Mouse (Mus musculus) forebrain, embryonic 16.5 days (tissue): ENCODE results near the gene Scd3. TPM values are rescaled to one million over a fixed set of nuclear protein-coding genes. Genes with fewer than 3 reads are reported as not detected.
A peak's percentile ranks its signal among the peaks of the same experiment; 100 is the strongest.

Experiments used
- ATAC-seq: fragments of 200-750 bp; cut with Nextera tagmentation; 2 replicates; pipeline ENCODE4 v1.8.0; 2017; ENCODE audit warnings: mild to moderate bottlenecking, moderate library complexity
- H3K27ac ChIP-seq: fragments of 300-500 bp; sonication (generic); 2 replicates; pipeline ENCODE4 v1.5.1; 2014; ENCODE audit warnings: low read length, control low read depth
- H3K27me3 ChIP-seq: fragments of 300-500 bp; sonication (generic); replicated peaks from 2 replicates; pipeline ENCODE4 v1.6.1; 2014; ENCODE audit warnings: low read length; ENCODE audit not compliant: control insufficient read depth, insufficient read depth
- H3K36me3 ChIP-seq: fragments of 300-500 bp; sonication (generic); 2 replicates; pipeline ENCODE4 v1.6.1; 2014; ENCODE audit not compliant: control insufficient read depth, insufficient read depth
- H3K4me1 ChIP-seq: fragments of 300-500 bp; sonication (generic); replicated peaks from 2 replicates; pipeline ENCODE4 v1.6.1; 2014; ENCODE audit warnings: low read length; ENCODE audit not compliant: control insufficient read depth, insufficient read depth
- H3K4me2 ChIP-seq: fragments of 300-500 bp; sonication (generic); 2 replicates; pipeline ENCODE4 v1.6.1; 2014; ENCODE audit warnings: mild to moderate bottlenecking, low read length, control low read depth
- H3K4me3 ChIP-seq: fragments of 300-500 bp; sonication (generic); replicated peaks from 2 replicates; pipeline ENCODE4 v1.5.1; 2014; ENCODE audit warnings: mild to moderate bottlenecking, low read length, control low read depth
- H3K9ac ChIP-seq: fragments of 300-500 bp; sonication (generic); replicated peaks from 2 replicates; pipeline ENCODE4 v1.6.1; 2014; ENCODE audit warnings: low read depth, low read length, control low read depth
- H3K9me3 ChIP-seq: fragments of 300-500 bp; sonication (generic); 2 replicates; pipeline ENCODE4 v1.6.1; 2016; ENCODE audit warnings: low read length; ENCODE audit not compliant: control insufficient read depth
- WGBS: fragments of 180-500 bp; shearing (Covaris S2); extraction: QIAGEN DNeasy Blood & Tissue Kit; methylation state at CpG from one replicate; pipeline ENCODE4 v1.1.7; 2014; 5-methylcytosine and 5-hydroxymethylcytosine counted together
- polyA plus RNA-seq: library from polyadenylated mRNA; unstranded; fragments of >200 nt; fragmentation: Nextera tagmentation; extraction: Ambion mirVana; gene quantifications from 2 replicates; pipeline ENCODE4 v1.2.1, GENCODE M21; 2015

Scd3 gene
- polyA plus RNA-seq, 1 experiment from 2014 or later = 2.1 TPM

DNA sequence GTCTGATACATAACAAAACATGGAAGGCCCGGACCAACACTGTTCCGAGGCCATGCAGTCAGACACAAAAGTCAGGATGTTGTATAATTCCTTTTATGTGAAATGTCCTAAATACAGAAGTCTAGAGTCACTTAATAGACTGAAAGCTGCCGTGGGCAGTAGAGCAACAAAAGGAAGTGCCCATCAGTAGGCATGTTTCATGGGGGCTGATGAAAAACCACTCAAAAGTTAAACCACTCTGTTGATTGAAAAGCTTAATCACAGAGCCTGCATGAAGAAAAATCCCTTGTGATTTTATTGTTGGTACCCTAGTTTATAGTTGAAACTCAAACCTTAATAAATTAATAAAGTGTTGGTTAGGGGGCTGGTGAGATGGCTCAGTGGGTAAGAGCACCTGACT is 60.5 kb downstream of the Scd3 start:
- ATAC-seq = no peak
- Histone ChIP-seq H3K4me3 (no peak overlapping the region), H3K9me3 (no peaks in the 10 kb centered on the region), H3K4me2 (no peak overlapping the region), H3K4me1 (peaks cover 8% of the 10 kb centered on the region; the same call in 1 of the 2 replicates), H3K27me3 (no peaks in the 10 kb centered on the region), H3K27ac (no peak overlapping the region), H3K36me3 (no peaks in the 10 kb centered on the region), H3K9ac (no peak overlapping the region)
- 83% methylated on average over 3 of the region's 3 CpGs for WGBS

DNA sequence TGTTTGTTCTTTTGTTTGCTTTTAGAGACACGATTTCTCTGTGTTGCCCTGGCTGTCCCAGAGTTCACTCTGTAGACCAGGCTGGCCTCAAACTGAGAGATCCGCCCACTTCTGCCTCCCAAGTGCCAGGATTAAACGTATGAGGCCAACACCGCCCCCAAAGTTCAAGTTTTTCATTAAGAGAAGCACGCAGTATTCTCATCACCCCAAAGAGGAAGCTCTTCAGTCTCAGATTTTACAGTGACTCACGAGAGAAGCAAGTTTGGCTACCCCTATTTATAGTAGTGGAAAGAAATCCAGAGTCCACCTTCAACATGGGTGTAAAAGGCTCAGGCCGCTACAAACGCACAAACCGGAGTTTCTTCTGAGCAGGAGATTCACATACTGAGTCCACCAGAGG is 61.2 kb downstream of the Scd3 start:
- no peaks in the 10 kb centered on the region for H3K36me3 ChIP-seq
- H3K4me3 ChIP-seq = no peak overlapping the region
- H3K4me2 ChIP-seq = no peak overlapping the region
- no peaks in the 10 kb centered on the region for H3K9me3 ChIP-seq
- H3K9ac ChIP-seq = no peak overlapping the region
- H3K27me3 ChIP-seq = no peaks in the 10 kb centered on the region
- peaks cover 8% of the 10 kb centered on the region; the same call in 1 of the 2 replicates for H3K4me1 ChIP-seq
- 80% methylated on average over 9 of the region's 9 CpGs for WGBS
- ATAC-seq = no peak
- no peak overlapping the region for H3K27ac ChIP-seq

DNA sequence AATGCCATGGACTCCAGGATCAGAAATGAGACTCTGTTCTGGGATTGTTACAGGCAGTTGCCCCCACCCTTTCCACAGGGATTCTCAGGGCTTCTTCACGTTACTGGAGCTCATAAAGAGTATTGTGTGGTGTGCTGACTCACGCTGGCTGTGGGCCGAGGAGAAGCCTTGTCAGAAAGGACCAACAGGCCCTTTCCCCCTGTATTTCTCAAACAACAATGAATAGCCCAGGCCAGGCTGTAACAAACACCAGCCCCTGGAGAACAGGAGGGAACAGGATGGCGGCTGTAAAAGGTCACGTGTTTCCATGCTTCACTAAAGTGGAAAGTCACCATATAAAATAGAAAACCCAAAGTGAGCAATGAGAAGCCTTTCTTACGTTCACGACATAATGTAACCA is 62.2 kb downstream of the Scd3 start:
- no peak for ATAC-seq
- Histone ChIP-seq H3K27ac (no peak overlapping the region), H3K27me3 (no peaks in the 10 kb centered on the region), H3K9me3 (no peaks in the 10 kb centered on the region), H3K4me3 (no peak overlapping the region), H3K9ac (no peak overlapping the region), H3K4me2 (no peak overlapping the region), H3K36me3 (no peaks in the 10 kb centered on the region), H3K4me1 (peaks cover 8% of the 10 kb centered on the region; the same call in 1 of the 2 replicates)
- 29% methylated on average over 7 of the region's 7 CpGs for WGBS

DNA sequence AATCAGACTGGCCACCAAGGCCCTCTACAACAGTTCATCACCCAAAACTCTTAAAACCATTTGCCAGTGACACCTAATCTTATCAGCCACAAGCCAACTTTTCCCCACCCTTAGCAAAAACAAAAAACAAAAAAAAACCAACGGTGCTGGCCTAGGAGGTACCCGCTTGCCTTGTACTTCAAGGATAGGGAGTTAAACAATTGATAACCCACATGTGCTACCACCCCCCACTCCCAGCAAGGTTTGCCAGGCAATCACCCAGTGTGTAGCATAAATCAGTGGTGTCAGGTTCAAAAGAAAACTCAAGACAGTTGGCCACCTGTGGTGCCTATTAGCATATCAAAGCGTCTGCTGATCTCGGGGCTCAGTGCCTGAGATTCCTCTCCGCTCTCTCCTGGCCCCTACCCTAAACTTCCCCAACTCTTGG is 62.9 kb downstream of the Scd3 start:
- Histone ChIP-seq H3K4me3 (no peak overlapping the region), H3K9ac (no peak overlapping the region), H3K27me3 (no peaks in the 10 kb centered on the region), H3K27ac (no peak overlapping the region), H3K36me3 (no peaks in the 10 kb centered on the region), H3K4me1 (peaks cover 8% of the 10 kb centered on the region; the same call in 1 of the 2 replicates), H3K4me2 (no peak overlapping the region), H3K9me3 (no peaks in the 10 kb centered on the region)
- 22% methylated on average over 5 of the region's 5 CpGs for WGBS
- ATAC-seq = no peak

DNA sequence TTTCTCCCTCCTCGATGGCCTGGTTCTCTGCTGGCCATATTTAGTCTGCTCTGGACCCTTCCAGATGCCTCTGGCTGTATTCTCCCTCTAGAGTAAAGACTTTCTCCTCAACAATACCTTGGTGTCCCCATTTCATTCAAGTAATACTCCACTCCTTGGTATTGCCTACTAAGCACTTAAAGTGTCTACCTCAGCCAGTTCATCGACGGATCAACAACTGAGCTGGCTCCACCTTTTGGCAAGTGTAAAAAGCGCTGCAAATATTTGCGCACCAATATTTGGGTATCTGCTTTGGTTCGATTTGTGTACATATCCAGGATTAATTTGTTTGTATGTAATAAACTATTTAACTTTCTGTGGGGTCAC is 63.4 kb downstream of the Scd3 start:
- no peaks in the 10 kb centered on the region for H3K9me3 ChIP-seq
- peak overlapping the region; percentile 78 for H3K4me2 ChIP-seq
- ATAC-seq = 0 out of 2 replicates have a peak, but pooled peaks have one; percentile 7
- H3K36me3 ChIP-seq = no peaks in the 10 kb centered on the region
- H3K27ac ChIP-seq = no peak overlapping the region
- 8% methylated on average over 6 of the region's 6 CpGs for WGBS
- no peaks in the 10 kb centered on the region for H3K27me3 ChIP-seq
- H3K4me1 ChIP-seq = peaks cover 8% of the 10 kb centered on the region; the same call in 1 of the 2 replicates
- H3K9ac ChIP-seq = peak overlapping the region; percentile 70
- peak overlapping the region; percentile 56 for H3K4me3 ChIP-seq

DNA sequence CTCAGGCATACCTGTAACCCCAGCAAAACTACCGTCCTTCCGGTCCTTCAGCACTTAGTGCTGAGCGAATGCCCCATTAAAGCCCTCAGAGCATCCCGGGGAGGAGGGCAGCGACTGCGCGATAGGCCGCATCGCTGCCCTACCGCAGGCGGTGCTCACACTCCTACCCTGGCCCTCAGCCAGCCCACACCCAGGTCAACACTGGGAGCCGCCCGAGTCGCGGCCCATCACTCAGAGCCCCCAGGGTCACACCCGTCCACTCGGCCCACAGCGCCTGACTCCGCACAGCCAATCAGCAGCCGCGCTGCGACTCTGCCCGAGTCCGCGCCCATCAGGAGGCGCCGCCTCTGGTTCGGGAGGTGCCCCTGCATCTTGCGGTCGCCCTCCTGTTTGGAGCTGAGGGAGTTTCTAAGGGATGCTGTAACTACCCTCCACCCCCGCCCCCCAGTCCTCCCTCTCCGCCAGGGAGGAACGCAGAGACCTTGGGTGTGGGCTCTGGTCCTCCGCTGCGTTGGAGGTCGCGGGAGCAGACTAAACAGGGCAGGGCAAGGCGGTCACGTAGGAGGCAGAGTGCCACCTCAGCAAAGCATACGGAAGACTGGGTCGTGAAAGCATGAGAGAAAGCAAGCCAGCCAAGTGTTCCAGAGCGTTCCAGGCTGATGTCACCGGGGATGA is 63.9 kb downstream of the Scd3 start:
- Histone ChIP-seq H3K4me3 (peak overlapping the region; percentile 56), H3K36me3 (no peaks in the 10 kb centered on the region), H3K9me3 (no peaks in the 10 kb centered on the region), H3K27ac (peak overlapping the region; percentile 87), H3K4me2 (peak overlapping the region; percentile 78), H3K9ac (peak overlapping the region; percentile 70), H3K27me3 (no peaks in the 10 kb centered on the region), H3K4me1 (peaks cover 8% of the 10 kb centered on the region; the same call in 1 of the 2 replicates)
- peak; percentile 97 for ATAC-seq
- under 1% methylated on average over 43 of the region's 43 CpGs for WGBS

DNA sequence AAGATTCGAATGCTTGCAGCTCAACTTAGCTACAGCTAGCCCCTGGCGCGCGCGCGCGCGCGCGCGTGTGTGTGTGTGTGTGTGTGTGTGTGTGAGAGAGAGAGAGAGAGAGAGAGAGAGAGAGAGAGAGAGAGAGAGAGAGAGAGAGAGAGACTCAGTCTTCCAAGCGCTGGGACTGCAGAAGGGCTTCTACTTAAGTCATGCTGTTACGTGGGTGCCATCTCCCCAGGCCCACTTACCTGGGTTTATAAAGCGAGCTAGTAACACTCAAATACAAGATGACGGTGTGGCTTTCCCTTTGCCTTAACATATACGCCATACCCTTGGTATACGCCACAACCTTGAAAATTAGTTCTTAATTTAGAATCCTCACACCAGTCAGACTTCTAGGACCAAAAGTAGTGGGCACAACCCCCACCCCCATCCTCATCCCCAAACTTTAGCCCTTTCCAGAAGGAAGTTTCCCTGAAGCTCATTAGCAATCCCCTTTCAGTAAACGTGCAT is 64.5 kb downstream of the Scd3 start:
- Histone ChIP-seq H3K9ac (peak overlapping the region; percentile 70), H3K27ac (peak overlapping the region; percentile 87), H3K27me3 (no peaks in the 10 kb centered on the region), H3K9me3 (no peaks in the 10 kb centered on the region), H3K4me3 (peak overlapping the region; percentile 56), H3K4me2 (peak overlapping the region; percentile 78), H3K4me1 (peaks cover 8% of the 10 kb centered on the region; the same call in 1 of the 2 replicates), H3K36me3 (no peaks in the 10 kb centered on the region)
- ATAC-seq = peak; percentile 12
- WGBS = 10% methylated on average over 13 of the region's 18 CpGs

DNA sequence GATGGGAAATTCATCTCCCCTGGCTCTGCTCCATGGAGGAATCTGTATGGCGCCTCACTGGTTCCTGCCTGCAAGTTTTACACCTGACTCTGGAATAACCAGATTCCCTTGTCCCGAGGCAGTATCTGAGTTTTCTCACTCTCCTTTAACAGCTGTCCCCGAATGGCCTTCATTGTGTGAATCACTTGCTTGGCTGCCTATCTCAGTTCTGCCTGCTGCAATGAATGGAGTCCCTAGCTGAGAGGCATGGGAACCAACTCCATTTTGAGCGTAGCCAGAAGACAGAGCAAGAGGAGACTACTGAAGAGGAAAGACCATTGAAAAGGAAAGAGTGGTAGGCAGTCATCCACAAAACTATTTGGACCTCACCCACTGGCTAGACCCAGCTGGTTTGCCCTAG is 70.6 kb downstream of the Scd3 start:
- H3K4me1 ChIP-seq = peaks cover 11% of the 10 kb centered on the region
- WGBS = 76% methylated on average over 4 of the region's 4 CpGs
- no peak for ATAC-seq
- no peak overlapping the region for H3K9ac ChIP-seq
- no peaks in the 10 kb centered on the region for H3K27me3 ChIP-seq
- H3K36me3 ChIP-seq = no peaks in the 10 kb centered on the region
- no peak overlapping the region for H3K27ac ChIP-seq
- no peak overlapping the region for H3K4me3 ChIP-seq
- H3K4me2 ChIP-seq = no peak overlapping the region
- H3K9me3 ChIP-seq = no peaks in the 10 kb centered on the region

DNA sequence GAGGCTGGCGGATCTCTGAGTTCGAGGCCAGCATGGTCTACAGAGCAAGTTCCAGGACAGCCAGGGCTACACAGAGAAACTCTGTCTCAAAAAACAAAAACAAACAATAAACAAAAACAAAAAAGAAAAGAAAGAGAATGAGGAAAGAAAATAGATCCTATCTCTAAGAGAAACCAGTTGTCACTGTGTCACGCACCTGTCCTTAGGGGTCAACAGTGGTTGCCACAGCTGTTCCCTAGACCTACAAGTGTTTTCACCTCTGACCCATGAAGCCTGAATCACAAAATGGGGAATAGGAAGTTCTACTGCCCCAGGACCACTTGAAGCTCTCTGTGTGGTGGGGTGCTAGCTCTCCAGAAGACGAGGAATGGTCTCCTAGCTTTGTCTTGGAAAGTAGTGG is 71.4 kb downstream of the Scd3 start:
- no peak overlapping the region for H3K4me2 ChIP-seq
- 86% methylated on average over 4 of the region's 4 CpGs for WGBS
- ATAC-seq = no peak
- no peaks in the 10 kb centered on the region for H3K27me3 ChIP-seq
- H3K36me3 ChIP-seq = no peaks in the 10 kb centered on the region
- no peak overlapping the region for H3K4me3 ChIP-seq
- peaks cover 11% of the 10 kb centered on the region for H3K4me1 ChIP-seq
- H3K27ac ChIP-seq = no peak overlapping the region
- no peaks in the 10 kb centered on the region for H3K9me3 ChIP-seq
- no peak overlapping the region for H3K9ac ChIP-seq
